Mouse (Mus musculus) stomach, postnatal 0 days (tissue): ENCODE data around the gene Olfr47.

Experiments
- CTCF ChIP-seq: IDR thresholded peaks from 2 replicates; pipeline ENCODE4 v1.5.1; 2016; ENCODE audit warnings: antibody characterized with exemption, low read depth, mild to moderate bottlenecking, moderate library complexity
- EP300 ChIP-seq: optimal IDR thresholded peaks from 2 replicates; pipeline ENCODE3; 2016; ENCODE audit warnings: antibody characterized with exemption

- TF ChIP-seq CTCF: no peak
- no peak for TF ChIP-seq EP300
These were observed 26.0 kb upstream of the Olfr47 start for GRCm38 (mm10) chr6:43205355-43205754.
